Mouse (Mus musculus) liver, postnatal 0 days (tissue): Measurements from ENCODE around the gene Atp1b3. TPM values are rescaled to one million over a fixed set of nuclear protein-coding genes. Genes with fewer than 3 reads are reported as not detected.
A peak's percentile ranks its signal among the peaks of the same experiment; 100 is the strongest.

Experiments
- ATAC-seq: fragments of 200-750 bp; cut with Nextera tagmentation; 2 replicates; pipeline ENCODE4 v1.8.0; 2017; ENCODE audit warnings: mild to moderate bottlenecking, moderate library complexity
- DNase-seq: peaks from one replicate; pipeline ENCODE4 v3.0.0-alpha.2; 2016
- H3K27ac ChIP-seq: fragments of 300-500 bp; sonication (generic); 2 replicates; pipeline ENCODE4 v1.5.1; 2014; ENCODE audit warnings: antibody characterized with exemption, moderate library complexity, mild to moderate bottlenecking, low read depth
- H3K27me3 ChIP-seq: fragments of 300-500 bp; sonication (generic); 2 replicates; pipeline ENCODE4 v1.6.1; 2014; ENCODE audit warnings: low read length, control low read depth, mixed read lengths; ENCODE audit not compliant: insufficient read depth
- H3K36me3 ChIP-seq: fragments of 300-500 bp; sonication (generic); replicated peaks from 2 replicates; pipeline ENCODE4 v1.6.1; 2014; ENCODE audit warnings: mild to moderate bottlenecking, control low read depth, low read length, moderate library complexity, mixed read lengths; ENCODE audit not compliant: insufficient read depth
- H3K4me1 ChIP-seq: fragments of 300-500 bp; sonication (generic); 2 replicates; pipeline ENCODE4 v1.6.1; 2014; ENCODE audit warnings: antibody characterized with exemption, mild to moderate bottlenecking, control low read depth; ENCODE audit not compliant: insufficient read depth
- H3K4me2 ChIP-seq: fragments of 300-500 bp; sonication (generic); 2 replicates; pipeline ENCODE4 v1.6.1; 2014; ENCODE audit warnings: low read depth, mild to moderate bottlenecking, low read length, moderate library complexity, mixed read lengths
- H3K4me3 ChIP-seq: fragments of 300-500 bp; sonication (generic); 2 replicates; pipeline ENCODE4 v1.5.1; 2014; ENCODE audit warnings: low read depth, low read length
- H3K9ac ChIP-seq: fragments of 300-500 bp; sonication (generic); replicated peaks from 2 replicates; pipeline ENCODE4 v1.6.1; 2014; ENCODE audit warnings: mild to moderate bottlenecking, moderate library complexity
- H3K9me3 ChIP-seq: fragments of 300-500 bp; sonication (generic); 2 replicates; pipeline ENCODE4 v1.6.1; 2016; ENCODE audit warnings: mild to moderate bottlenecking, control low read depth, low read length, mixed read lengths
- CTCF ChIP-seq: sonication (generic); IDR thresholded peaks from 2 replicates; pipeline ENCODE4 v1.5.1; 2016; ENCODE audit warnings: antibody characterized with exemption, low read depth
- EP300 ChIP-seq: IDR thresholded peaks from 2 replicates; pipeline ENCODE4 v1.6.1; 2016; ENCODE audit warnings: antibody characterized with exemption, low read depth, mild to moderate bottlenecking
- WGBS: fragments of 180-500 bp; shearing (Covaris S2); extraction: QIAGEN DNeasy Blood & Tissue Kit; methylation state at CpG from one replicate; pipeline ENCODE4 v1.1.7; 2014; ENCODE audit not compliant: insufficient replicate concordance; 5-methylcytosine and 5-hydroxymethylcytosine counted together
- polyA plus RNA-seq: library from polyadenylated mRNA; unstranded; fragments of >200 nt; fragmentation: Nextera tagmentation; extraction: Ambion mirVana; gene quantifications from 2 replicates; pipeline ENCODE4 v1.2.1, GENCODE M21; 2015

The Atp1b3 gene
- polyA plus RNA-seq, 1 experiment from 2014 or later: 60.3 TPM

DNA sequence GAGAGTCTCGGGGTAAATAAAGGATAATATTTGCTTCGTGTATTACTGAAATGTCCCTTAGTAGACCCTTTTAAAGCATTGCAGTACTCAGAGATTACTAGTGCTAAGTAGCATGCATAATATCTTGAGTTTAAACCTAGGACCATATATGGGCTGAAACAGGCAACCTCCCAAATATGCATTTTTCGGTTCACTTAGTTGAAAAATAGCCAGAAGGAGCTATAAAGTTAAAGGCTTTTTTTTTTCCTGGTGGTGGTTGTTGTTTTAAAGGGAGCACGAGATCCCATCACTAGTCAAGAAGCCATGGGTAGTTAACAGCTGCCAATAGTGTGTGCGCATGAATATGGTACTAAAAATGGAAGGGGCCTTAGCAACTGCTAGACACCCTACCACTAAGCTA, 6.8 kb upstream of the Atp1b3 start:
- 81% methylated on average over 5 of the region's 5 CpGs for WGBS
- Histone ChIP-seq H3K36me3 (no peaks in the 10 kb centered on the region), H3K27ac (no peak overlapping the region), H3K4me1 (0 out of 2 replicates have a peak, but pooled peaks cover 6% of the 10 kb centered on the region), H3K27me3 (no peaks in the 10 kb centered on the region), H3K4me3 (no peak overlapping the region), H3K9ac (no peak overlapping the region), H3K4me2 (no peak overlapping the region), H3K9me3 (no peaks in the 10 kb centered on the region)
- DNase-seq (no peak), ATAC-seq (no peak)
- TF ChIP-seq EP300: no peak
- no peak for TF ChIP-seq CTCF

DNA sequence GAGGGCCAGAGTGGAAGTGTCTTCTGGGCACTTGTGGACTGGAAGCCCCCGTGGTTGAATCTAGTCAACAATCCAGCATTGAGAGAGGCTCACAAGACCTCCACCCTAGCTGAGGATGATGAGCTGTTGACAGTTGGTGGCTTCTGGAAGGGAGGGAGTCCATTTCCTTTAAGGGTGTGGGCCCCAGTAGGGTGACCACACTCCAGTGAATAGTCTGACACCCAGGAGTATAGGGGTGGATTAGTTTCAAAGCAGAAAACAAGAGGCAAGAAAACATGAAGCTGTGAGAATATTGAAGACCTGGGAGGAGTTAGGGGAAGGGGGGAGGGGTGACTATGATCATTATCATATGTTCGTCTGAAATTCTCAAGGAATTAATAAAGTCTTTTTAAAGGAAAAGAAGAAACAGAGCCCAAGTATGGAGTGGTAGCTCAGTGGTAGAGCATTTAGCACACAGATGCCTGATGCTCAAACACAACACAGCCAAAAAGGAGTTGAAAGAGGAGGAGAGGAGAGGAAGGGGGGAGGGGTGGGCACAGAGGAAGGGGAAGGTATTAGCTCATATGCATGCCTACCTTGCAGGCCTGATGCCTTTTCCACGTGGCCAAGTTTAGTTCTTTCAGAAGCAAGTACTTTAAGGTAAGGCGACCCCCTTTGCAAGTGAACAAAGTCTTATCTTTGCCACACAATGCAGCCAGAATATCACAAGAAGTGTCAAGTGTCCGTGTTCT, 5.6 kb upstream of the Atp1b3 start:
- Histone ChIP-seq H3K27ac (peak overlapping the region; percentile 31; the same call in 1 of the 2 replicates), H3K9me3 (no peaks in the 10 kb centered on the region), H3K36me3 (no peaks in the 10 kb centered on the region), H3K9ac (no peak overlapping the region), H3K27me3 (no peaks in the 10 kb centered on the region), H3K4me1 (peaks cover 11% of the 10 kb centered on the region; the same call in 1 of the 2 replicates), H3K4me3 (no peak overlapping the region), H3K4me2 (no peak overlapping the region)
- no peak for DNase-seq
- WGBS: 29% methylated on average over 5 of the region's 5 CpGs
- ATAC-seq: 0 out of 2 replicates have a peak, but pooled peaks have one; percentile 49
- no peak for TF ChIP-seq EP300
- TF ChIP-seq CTCF: no peak

DNA sequence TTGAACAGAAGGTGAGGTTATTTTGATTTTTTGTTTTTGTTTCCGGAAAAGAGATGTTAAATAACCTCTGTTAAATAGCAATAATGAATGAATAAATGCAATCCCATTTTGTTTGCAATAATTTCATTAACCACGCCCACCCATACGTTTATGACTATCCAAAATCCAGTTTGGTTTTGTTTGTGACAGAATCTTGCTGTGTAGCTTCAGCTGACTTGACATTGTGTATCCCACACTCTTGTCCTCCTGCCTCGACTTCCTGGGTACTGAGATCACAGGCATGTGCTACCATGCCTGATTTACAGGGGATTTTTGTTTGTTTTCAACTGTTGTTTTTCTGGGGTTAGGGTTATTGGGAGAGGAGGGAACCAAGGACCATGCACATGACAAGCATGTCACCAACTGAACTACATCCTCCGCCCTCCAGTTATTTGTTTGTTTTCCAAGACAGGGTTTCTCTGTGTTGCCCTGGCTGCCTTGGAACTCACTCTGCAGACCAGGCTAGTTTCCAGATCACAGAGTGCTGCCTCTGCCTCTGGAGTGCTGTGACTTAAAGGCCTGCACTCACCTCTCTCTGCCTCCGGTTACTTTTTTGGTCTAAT, 1.1 kb upstream of the Atp1b3 start:
- H3K27ac ChIP-seq: no peak overlapping the region
- no peaks in the 10 kb centered on the region for H3K27me3 ChIP-seq
- WGBS: 54% methylated on average over 6 of the region's 6 CpGs
- TF ChIP-seq EP300: no peak
- no peak for TF ChIP-seq CTCF
- H3K9ac ChIP-seq: no peak overlapping the region
- DNase-seq (no peak), ATAC-seq (no peak)
- H3K36me3 ChIP-seq: 0 out of 2 replicates have a peak, but pooled peaks cover 2% of the 10 kb centered on the region
- H3K4me2 ChIP-seq: 0 out of 2 replicates have a peak overlapping the region, but pooled peaks have one; percentile 15
- no peak overlapping the region for H3K4me3 ChIP-seq
- H3K4me1 ChIP-seq: peaks cover 21% of the 10 kb centered on the region
- no peaks in the 10 kb centered on the region for H3K9me3 ChIP-seq

DNA sequence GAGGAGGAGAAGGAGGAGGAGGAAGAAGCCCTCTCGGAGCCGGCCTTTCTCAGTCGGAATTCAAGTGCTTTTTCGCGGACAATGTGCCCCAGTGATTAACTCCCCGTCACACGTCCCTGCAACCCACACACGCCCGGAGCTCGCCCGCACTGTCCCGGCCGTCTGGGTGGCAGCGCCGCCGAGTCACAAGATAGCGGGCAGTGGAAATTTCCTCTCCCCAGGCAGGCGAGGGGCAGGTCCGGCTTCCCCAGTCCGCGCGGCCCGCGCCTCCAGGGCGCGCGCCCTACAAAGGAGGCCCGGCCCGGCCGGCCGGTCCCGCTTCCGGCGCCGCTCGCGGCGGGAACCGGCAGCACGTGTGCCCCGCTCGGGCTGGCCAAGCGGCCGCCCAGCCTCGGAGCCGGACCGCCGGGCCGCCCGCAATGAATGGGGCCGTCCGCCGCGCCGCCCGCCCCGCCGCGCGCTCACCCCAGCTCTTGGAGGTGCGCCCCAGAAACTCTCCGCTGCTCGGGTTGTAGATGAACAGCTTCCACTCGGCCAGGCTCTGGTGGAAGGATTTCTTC, 581 bp downstream of the Atp1b3 start:
- peak overlapping the region; percentile 78 for H3K9ac ChIP-seq
- H3K36me3 ChIP-seq: 0 out of 2 replicates have a peak, but pooled peaks cover 2% of the 10 kb centered on the region
- TF ChIP-seq CTCF (no peak), EP300 (no peak)
- under 1% methylated on average over 47 of the region's 64 CpGs for WGBS
- H3K27me3 ChIP-seq: no peaks in the 10 kb centered on the region
- no peaks in the 10 kb centered on the region for H3K9me3 ChIP-seq
- peak; percentile 80 for DNase-seq
- peaks cover 20% of the 10 kb centered on the region for H3K4me1 ChIP-seq
- peak overlapping the region; percentile 68 for H3K4me3 ChIP-seq
- H3K27ac ChIP-seq: peak overlapping the region; percentile 93
- peak overlapping the region; percentile 66 for H3K4me2 ChIP-seq
- ATAC-seq: peak; percentile 72

DNA sequence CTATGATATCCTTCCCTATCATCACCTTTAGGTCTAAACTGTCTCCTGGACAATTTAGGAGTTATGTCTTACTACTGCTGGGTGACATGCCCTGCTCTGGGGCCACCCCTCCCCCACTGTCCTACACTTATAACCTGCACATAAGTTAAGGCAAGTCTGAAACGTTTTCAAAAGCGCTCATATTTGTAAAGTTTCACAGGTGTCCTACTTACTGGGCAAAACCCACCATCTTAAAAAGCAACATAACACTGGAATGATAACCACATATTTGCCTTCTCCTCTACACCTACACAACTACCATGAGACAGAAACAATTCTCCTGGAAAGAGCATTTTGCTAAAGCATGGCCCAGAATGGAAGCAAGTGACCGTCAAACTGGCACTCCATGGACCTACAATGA, 4.2 kb downstream of the Atp1b3 start:
- no peak for TF ChIP-seq EP300
- no peak for TF ChIP-seq CTCF
- Histone ChIP-seq H3K27ac (no peak overlapping the region), H3K4me2 (no peak overlapping the region), H3K36me3 (0 out of 2 replicates have a peak, but pooled peaks cover 2% of the 10 kb centered on the region), H3K27me3 (no peaks in the 10 kb centered on the region), H3K9ac (no peak overlapping the region), H3K4me1 (peaks cover 19% of the 10 kb centered on the region), H3K9me3 (no peaks in the 10 kb centered on the region), H3K4me3 (no peak overlapping the region)
- no peak for DNase-seq
- WGBS: 83% methylated on average over 3 of the region's 3 CpGs
- ATAC-seq: no peak

DNA sequence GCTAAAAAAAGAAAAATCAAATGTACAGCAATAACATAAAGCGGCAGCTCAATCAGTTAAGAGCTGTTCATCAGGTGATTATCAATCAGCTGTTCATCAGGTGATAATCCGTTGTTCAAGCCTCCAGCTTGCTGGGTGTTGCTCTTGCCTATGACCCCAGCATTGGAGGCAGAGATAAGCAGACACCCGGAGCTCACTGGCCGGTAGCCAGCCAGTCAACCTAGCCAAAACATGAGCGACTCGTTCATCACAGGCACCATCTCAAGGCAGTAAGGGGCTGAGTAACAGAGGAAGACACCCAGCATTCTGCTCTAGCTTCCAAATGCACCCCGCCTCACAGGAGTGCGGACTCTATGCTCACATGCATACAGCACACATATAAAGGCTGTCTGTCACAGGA, 10.4 kb downstream of the Atp1b3 start:
- Histone ChIP-seq H3K4me3 (no peak overlapping the region), H3K9ac (no peak overlapping the region), H3K4me1 (peaks cover 10% of the 10 kb centered on the region), H3K4me2 (no peak overlapping the region), H3K36me3 (no peaks in the 10 kb centered on the region), H3K27ac (no peak overlapping the region), H3K9me3 (no peaks in the 10 kb centered on the region), H3K27me3 (no peaks in the 10 kb centered on the region)
- DNase-seq (peak; percentile 77), ATAC-seq (peak; percentile 82)
- WGBS: 33% methylated on average over 8 of the region's 8 CpGs
- TF ChIP-seq EP300 (peak; percentile 75), CTCF (no peak)
